Mouse (Mus musculus) gastrocnemius, postnatal 10 days (tissue): Measurements from ENCODE around the gene Dscaml1. TPM values are rescaled to one million over a fixed set of nuclear protein-coding genes. Genes with fewer than 3 reads are reported as not detected.

ENCODE experiments used
- DNase-seq: peaks from one replicate; pipeline ENCODE4 v3.0.0; 2021; ENCODE audit warnings: mixed read lengths
- total RNA-seq, 2 experiments: library from RNA; stranded (reverse); gene quantifications; 2 replicates each; pipeline ENCODE4 v1.2.3; 2021

The Dscaml1 gene
- total RNA-seq, 2 experiments from 2014 or later = 0.19 to 0.68 TPM

GRCm38 (mm10) chr9:45779201-45779600 is 352.8 kb downstream of the Dscaml1 start:
- DNase-seq = no peak

GRCm38 (mm10) chr9:45783249-45784069 is 357.0 kb downstream of the Dscaml1 start:
- DNase-seq = no peak

- no peak for DNase-seq
These were observed 360.6 kb downstream of the Dscaml1 start for GRCm38 (mm10) chr9:45787071-45787470.

GRCm38 (mm10) chr9:45787547-45787946 is 361.1 kb downstream of the Dscaml1 start:
- no peak for DNase-seq

GRCm38 (mm10) chr9:45788405-45788804 is 362.0 kb downstream of the Dscaml1 start:
- no peak for DNase-seq

GRCm38 (mm10) chr9:45791456-45792142 is 365.2 kb downstream of the Dscaml1 start:
- no peak for DNase-seq

- no peak for DNase-seq
These were observed 365.8 kb downstream of the Dscaml1 start for GRCm38 (mm10) chr9:45792235-45792634.

GRCm38 (mm10) chr9:45793697-45794096 is 367.3 kb downstream of the Dscaml1 start:
- DNase-seq = no peak

GRCm38 (mm10) chr9:45795722-45796121 is 369.3 kb downstream of the Dscaml1 start:
- DNase-seq = no peak

- DNase-seq = no peak
These were observed 370.8 kb downstream of the Dscaml1 start for GRCm38 (mm10) chr9:45797271-45797670.

- DNase-seq = no peak
These were observed 372.2 kb downstream of the Dscaml1 start for GRCm38 (mm10) chr9:45798467-45799164.

GRCm38 (mm10) chr9:45799402-45799801 is 373.0 kb downstream of the Dscaml1 start:
- DNase-seq = no peak

Other genes with a start within 250 kb of the Dscaml1 start
- not detected for gene BC049352, start 244.6 kb upstream of the Dscaml1 start, total RNA-seq
- gene Tmprss4, start 222.5 kb upstream of the Dscaml1 start, total RNA-seq = not detected
- 1 to 10 TPM in 1 of 2 experiments, under 1 TPM in 1; 0.80 to 1.0 TPM for gene Il10ra, start 157.5 kb upstream of the Dscaml1 start, total RNA-seq
- under 1 TPM; 0.07 to 0.19 TPM for gene Tmprss13, start 107.5 kb upstream of the Dscaml1 start, total RNA-seq
- gene Fxyd6, start 56.4 kb upstream of the Dscaml1 start, total RNA-seq = 10 to 100 TPM; 61.2 to 65.6 TPM
- 1 to 10 TPM; 1.4 to 1.6 TPM for gene Fxyd2, start 27.0 kb upstream of the Dscaml1 start, total RNA-seq